Mouse (Mus musculus) neural tube, embryonic 14.5 days (tissue): ENCODE measurements around the gene 5730522E02Rik. TPM values are rescaled to one million over a fixed set of nuclear protein-coding genes. Genes with fewer than 3 reads are reported as not detected.

Experiments used
- ATAC-seq: fragments of 200-750 bp; cut with Nextera tagmentation; 2 replicates; pipeline ENCODE4 v1.8.0; 2017; ENCODE audit warnings: low read depth, mild to moderate bottlenecking, moderate TSS enrichment, moderate library complexity
- H3K27ac ChIP-seq: fragments of 300-500 bp; sonication (generic); 2 replicates; pipeline ENCODE4 v1.5.1; 2014; ENCODE audit warnings: low read depth, mild to moderate bottlenecking, control low read depth, low read length, moderate library complexity, mixed read lengths
- H3K27me3 ChIP-seq: fragments of 300-500 bp; sonication (generic); 2 replicates; pipeline ENCODE4 v1.6.1; 2014; ENCODE audit warnings: low read length; ENCODE audit not compliant: control insufficient read depth, insufficient read depth
- H3K36me3 ChIP-seq: fragments of 300-500 bp; sonication (generic); 2 replicates; pipeline ENCODE4 v1.6.1; 2014; ENCODE audit warnings: low read length, mixed read lengths; ENCODE audit not compliant: control insufficient read depth, insufficient read depth
- H3K4me1 ChIP-seq: fragments of 300-500 bp; sonication (generic); 2 replicates; pipeline ENCODE4 v1.6.1; 2014; ENCODE audit warnings: low read length; ENCODE audit not compliant: control insufficient read depth, insufficient read depth
- H3K4me2 ChIP-seq: fragments of 300-500 bp; sonication (generic); 2 replicates; pipeline ENCODE4 v1.6.1; 2014; ENCODE audit warnings: mild to moderate bottlenecking, low read depth, low read length, control low read depth
- H3K4me3 ChIP-seq: fragments of 300-500 bp; sonication (generic); 2 replicates; pipeline ENCODE4 v1.5.1; 2014; ENCODE audit warnings: low read depth, low read length, control low read depth, mixed read lengths
- H3K9ac ChIP-seq: fragments of 300-500 bp; sonication (generic); replicated peaks from 2 replicates; pipeline ENCODE4 v1.6.1; 2014; ENCODE audit warnings: low read depth, mild to moderate bottlenecking, control low read depth, low read length, mixed read lengths
- H3K9me3 ChIP-seq: fragments of 300-500 bp; sonication (generic); 2 replicates; pipeline ENCODE4 v1.6.1; 2016; ENCODE audit warnings: low read length; ENCODE audit not compliant: control insufficient read depth
- WGBS: fragments of 180-500 bp; shearing (Covaris S2); extraction: QIAGEN DNeasy Blood & Tissue Kit; methylation state at CpG from one replicate; pipeline ENCODE4 v1.1.7; 2014; 5-methylcytosine and 5-hydroxymethylcytosine counted together
- polyA plus RNA-seq: library from polyadenylated mRNA; unstranded; fragments of >200 nt; fragmentation: Nextera tagmentation; extraction: Ambion mirVana; gene quantifications from 2 replicates; pipeline ENCODE4 v1.2.1, GENCODE M21; 2014

Gene 5730522E02Rik
- polyA plus RNA-seq, 1 experiment from 2014 or later = 20.0 TPM

DNA sequence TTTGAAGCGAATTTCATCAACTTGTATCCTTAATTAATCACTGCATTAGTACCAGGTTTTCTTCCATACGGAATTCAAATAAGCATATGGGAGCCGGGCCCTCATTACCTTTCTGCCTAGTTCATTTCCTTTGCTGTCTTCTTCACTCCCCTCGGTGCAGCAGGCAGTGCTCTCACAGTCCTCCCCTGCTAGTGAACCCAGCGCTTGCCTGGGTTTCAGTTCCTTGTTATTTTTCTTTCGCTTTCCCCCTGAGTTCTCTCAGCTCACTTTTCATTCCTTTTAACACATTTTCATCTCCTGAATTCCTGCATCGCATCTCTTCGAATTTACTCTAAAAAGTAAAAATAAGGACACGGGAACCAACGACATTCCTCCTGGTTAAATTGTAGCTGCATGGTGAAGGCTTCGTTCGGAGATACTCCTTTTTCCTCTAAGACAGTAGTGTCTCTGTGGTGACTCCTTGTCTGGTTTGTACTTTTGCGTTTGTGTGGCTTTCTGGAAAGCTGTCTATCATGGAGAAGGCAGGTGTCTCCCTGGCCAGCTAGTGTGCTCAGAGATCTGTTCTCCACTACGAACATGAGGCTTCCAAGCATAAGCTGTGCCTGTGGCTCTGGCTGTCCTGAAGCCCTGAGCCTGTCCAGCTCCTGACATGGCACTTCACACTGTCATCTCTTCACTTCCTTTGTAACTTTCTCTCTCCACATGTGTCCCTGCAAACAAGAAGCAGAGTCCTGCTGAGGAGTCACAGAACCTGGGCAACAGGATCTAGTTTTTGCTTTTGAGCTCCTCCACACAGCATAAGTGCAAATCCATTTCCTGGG, 361.5 kb downstream of the 5730522E02Rik start:
- Histone ChIP-seq H3K27ac (no peak overlapping the region), H3K9ac (no peak overlapping the region), H3K27me3 (no peaks in the 10 kb centered on the region), H3K4me1 (0 out of 2 replicates have a peak, but pooled peaks cover 6% of the 10 kb centered on the region), H3K36me3 (no peaks in the 10 kb centered on the region), H3K9me3 (no peaks in the 10 kb centered on the region), H3K4me2 (no peak overlapping the region), H3K4me3 (no peak overlapping the region)
- WGBS = 64% methylated on average over 14 of the region's 14 CpGs
- no peak for ATAC-seq

DNA sequence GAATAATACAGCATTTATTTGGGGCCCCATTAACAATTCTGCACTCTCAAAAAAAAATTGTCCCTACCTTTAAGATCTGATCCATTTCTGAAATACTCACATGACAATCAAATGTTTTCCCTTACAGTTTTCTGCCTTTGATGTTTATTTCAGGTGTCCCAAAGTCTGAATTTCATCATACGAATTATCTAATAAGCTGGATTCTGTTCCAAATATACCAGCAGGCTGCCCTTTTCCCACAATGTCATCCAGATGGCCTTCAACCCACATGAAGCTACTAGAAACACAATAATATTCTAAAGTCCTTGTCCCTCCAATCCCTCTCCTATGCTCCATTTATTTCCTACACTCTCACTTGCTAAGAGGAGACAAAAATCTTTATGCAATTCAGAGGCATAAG, 372.1 kb downstream of the 5730522E02Rik start:
- no peak overlapping the region for H3K27ac ChIP-seq
- H3K4me1 ChIP-seq = no peaks in the 10 kb centered on the region
- no peak overlapping the region for H3K4me3 ChIP-seq
- H3K9ac ChIP-seq = no peak overlapping the region
- H3K27me3 ChIP-seq = no peaks in the 10 kb centered on the region
- no peaks in the 10 kb centered on the region for H3K9me3 ChIP-seq
- H3K4me2 ChIP-seq = no peak overlapping the region
- no peaks in the 10 kb centered on the region for H3K36me3 ChIP-seq
- no peak for ATAC-seq
- WGBS = 91% methylated on average over 1 of the region's 1 CpGs

DNA sequence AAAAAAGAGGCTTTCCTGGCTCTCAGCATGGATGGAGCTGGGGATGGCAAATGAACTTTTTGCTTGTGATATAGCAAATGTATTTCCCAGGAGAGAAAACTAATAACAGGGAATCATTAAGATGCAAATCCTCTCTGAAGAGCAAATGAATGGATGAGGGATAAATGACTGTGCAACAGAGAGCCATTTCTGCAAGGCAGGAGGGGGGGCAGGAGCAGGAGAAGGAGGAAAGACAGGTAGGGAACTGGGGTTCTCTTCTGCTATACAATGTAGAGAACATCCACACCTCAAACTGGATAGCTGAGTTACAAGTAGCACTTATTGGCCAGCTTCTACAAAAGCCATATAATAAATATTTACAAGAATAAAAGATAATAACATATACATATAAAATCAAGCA, 390.8 kb downstream of the 5730522E02Rik start:
- Histone ChIP-seq H3K27me3 (no peaks in the 10 kb centered on the region), H3K36me3 (no peaks in the 10 kb centered on the region), H3K9me3 (no peaks in the 10 kb centered on the region), H3K4me1 (no peaks in the 10 kb centered on the region), H3K4me2 (no peak overlapping the region), H3K27ac (no peak overlapping the region), H3K4me3 (no peak overlapping the region), H3K9ac (no peak overlapping the region)
- no peak; the same call in 1 of the 2 replicates for ATAC-seq

DNA sequence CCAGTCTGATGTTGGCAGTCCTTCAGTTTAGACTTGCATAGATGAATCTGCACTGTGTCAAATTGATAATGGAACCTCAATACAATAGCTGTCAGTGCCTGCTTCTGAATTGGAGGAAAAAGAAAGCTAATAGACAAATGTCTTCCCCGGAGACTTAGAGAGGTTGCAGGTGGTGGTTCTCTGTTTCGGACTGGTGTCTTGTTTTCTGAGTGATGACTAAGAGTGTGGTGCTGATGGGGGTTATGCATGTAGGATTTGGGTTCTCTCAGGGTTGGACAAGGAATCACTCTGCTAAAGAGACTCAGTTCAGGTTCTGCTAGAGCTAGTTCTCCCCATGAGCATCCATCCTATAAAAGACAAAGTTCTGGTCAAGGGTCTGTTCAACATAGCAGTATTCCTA, 397.1 kb downstream of the 5730522E02Rik start:
- Histone ChIP-seq H3K27me3 (no peaks in the 10 kb centered on the region), H3K4me1 (no peaks in the 10 kb centered on the region), H3K9ac (no peak overlapping the region), H3K9me3 (no peaks in the 10 kb centered on the region), H3K4me3 (no peak overlapping the region), H3K27ac (no peak overlapping the region), H3K4me2 (no peak overlapping the region), H3K36me3 (no peaks in the 10 kb centered on the region)
- ATAC-seq = no peak
- 54% methylated on average over 2 of the region's 2 CpGs for WGBS

DNA sequence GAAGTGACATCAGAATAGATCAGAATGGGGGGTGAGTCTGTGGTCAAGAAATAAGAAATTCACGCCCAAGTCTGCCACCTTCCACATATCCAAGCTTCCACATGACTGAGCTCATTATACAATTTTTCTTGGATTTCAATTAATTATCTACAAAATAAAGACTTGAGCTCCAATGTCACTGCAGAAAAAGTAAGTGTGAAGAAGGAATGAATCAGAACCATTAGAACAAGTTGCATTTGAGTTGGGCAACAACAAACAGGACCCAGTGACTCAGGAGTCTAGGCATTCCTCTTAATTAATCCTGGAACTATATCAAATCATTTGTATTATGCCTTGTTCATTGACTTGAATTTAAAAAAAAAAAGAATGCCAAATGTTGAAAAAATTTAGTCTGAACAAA, 422.9 kb downstream of the 5730522E02Rik start:
- Histone ChIP-seq H3K4me3 (no peak overlapping the region), H3K4me2 (no peak overlapping the region), H3K9me3 (no peaks in the 10 kb centered on the region), H3K27me3 (no peaks in the 10 kb centered on the region), H3K9ac (no peak overlapping the region), H3K4me1 (no peaks in the 10 kb centered on the region), H3K36me3 (no peaks in the 10 kb centered on the region), H3K27ac (no peak overlapping the region)
- ATAC-seq = no peak
- 88% methylated on average over 1 of the region's 1 CpGs for WGBS

DNA sequence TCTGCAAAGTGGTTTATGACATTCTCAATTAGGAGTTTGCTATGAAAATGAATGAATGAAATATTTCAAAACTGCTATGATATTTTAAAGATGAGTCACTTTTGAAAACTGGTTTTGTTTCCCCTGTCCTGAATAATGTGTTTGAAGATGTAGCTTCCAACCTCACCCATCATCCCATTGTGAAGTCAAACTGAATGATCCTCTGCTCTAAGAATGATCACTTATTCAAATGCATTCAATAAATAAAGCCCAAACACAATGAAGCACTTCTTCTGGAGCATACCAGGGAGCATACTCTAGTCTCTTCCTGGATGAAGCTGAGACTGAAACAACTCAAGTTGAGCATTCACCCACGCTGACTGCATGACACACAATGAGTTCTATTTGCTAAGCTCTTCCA, 438.3 kb downstream of the 5730522E02Rik start:
- no peak overlapping the region for H3K9ac ChIP-seq
- no peaks in the 10 kb centered on the region for H3K36me3 ChIP-seq
- no peaks in the 10 kb centered on the region for H3K4me1 ChIP-seq
- 78% methylated on average over 1 of the region's 1 CpGs for WGBS
- no peak overlapping the region for H3K4me2 ChIP-seq
- H3K27ac ChIP-seq = no peak overlapping the region
- no peaks in the 10 kb centered on the region for H3K27me3 ChIP-seq
- no peaks in the 10 kb centered on the region for H3K9me3 ChIP-seq
- H3K4me3 ChIP-seq = no peak overlapping the region
- no peak for ATAC-seq

DNA sequence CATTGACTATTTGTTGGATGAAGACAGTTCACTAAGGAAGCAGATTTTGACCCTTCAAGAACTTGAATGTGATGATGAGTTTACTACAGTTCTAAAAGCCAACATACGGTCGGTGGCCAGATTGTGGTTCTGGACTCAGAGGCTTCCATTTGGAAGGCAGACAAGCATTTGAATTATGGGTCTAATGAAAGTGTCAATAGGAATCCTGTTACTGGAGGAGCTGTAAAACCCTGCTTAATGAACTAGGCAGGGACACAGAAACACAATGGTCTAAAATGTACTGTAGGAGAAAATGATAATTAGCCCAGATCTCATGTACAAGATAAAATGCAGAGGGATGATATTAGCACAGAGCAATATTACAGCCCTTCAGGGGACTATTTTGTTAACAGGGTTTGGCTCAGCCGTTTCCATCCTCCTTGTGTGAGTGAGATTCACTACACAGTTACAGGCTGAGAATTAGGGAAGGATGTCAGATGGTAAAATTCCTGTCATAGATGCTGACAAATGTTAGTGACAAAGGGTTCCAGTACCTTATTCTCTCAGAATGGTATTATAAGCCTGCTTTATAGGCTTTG, 439.5 kb downstream of the 5730522E02Rik start:
- peak; percentile 85 for ATAC-seq
- no peak overlapping the region for H3K27ac ChIP-seq
- no peak overlapping the region for H3K4me3 ChIP-seq
- no peaks in the 10 kb centered on the region for H3K36me3 ChIP-seq
- WGBS = 23% methylated on average over 3 of the region's 3 CpGs
- no peak overlapping the region for H3K9ac ChIP-seq
- no peak overlapping the region for H3K4me2 ChIP-seq
- H3K27me3 ChIP-seq = no peaks in the 10 kb centered on the region
- no peaks in the 10 kb centered on the region for H3K9me3 ChIP-seq
- H3K4me1 ChIP-seq = no peaks in the 10 kb centered on the region

DNA sequence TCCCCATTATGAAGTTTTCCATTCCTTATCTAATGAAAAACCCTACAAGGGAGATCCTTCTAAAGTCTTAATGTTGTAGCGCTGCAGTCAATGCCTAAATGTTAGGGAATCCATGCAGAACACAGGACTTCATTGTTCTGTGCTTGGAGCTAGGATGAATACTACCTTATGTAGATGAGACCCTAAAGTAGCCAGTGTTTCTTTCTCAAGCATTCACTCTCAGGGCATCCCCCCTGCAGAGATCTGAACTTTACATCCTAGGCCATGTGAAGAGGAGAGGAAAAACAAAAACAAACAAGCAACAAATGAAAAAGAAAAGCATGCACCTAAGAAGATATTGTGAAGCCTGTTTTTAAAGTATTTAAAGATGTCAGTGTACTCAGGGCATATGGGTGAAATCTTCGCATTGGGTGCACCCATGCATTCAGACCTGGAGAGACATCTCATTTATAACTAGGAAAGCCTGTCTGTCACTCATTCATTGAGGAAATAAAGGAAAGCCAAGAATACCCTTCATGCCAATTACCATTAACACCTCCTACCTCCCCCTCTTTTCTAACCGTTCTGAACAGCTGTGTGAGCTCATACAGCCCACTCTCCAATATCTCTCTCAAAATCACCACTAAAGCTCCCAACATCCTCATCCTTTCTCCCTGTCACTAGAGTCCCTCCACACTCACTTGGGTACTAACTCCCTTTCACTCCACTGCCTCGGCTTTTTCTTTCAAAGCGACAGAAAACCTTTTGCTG, 442.8 kb downstream of the 5730522E02Rik start:
- no peak for ATAC-seq
- Histone ChIP-seq H3K27ac (no peak overlapping the region), H3K4me3 (no peak overlapping the region), H3K4me1 (no peaks in the 10 kb centered on the region), H3K4me2 (no peak overlapping the region), H3K36me3 (no peaks in the 10 kb centered on the region), H3K9ac (no peak overlapping the region), H3K27me3 (no peaks in the 10 kb centered on the region), H3K9me3 (no peaks in the 10 kb centered on the region)
- 24% methylated on average over 5 of the region's 5 CpGs for WGBS
